ENCODE assay signal across 9 mouse cellular contexts in the genomic region with DNA sequence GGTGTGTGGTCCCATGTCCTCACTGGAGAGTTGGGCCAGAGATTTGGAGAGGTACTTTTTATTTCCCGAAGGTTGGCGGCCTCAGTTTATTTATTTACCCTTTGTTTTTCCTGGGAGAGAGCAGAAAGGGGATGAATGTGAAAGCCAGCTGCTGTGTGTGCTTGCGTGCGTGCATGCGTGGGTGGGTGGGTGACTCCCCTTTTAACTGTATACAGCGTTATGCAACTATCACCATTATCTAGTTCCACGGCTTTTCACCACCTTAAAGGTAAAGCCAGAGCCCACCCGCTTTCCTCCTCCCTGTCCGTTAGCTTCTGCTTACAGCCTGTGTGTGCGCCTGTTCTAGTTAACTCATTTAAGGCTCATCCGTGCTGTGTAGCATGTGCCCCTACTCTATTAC. TPM values are rescaled to one million over a fixed set of nuclear protein-coding genes. Genes with fewer than 3 reads are reported as not detected.
DNase-seq lines count a peak whose midpoint lies in the region; ATAC-seq and TF ChIP-seq lines count a peak whose summit lies in the region.
"Had no signal": no experiment of that assay in that cellular context is flagged by ENCODE, and none has a peak within 500 bp of the region (broad histone marks: within the 10 kb centered on the region; RNA-seq: fewer than 3 reads in every experiment).

No protein-coding gene starts in this region.

- no peaks in the 10 kb centered on the region for H3K27me3 ChIP-seq in lung, embryonic 15.5 days
- H3K27me3 ChIP-seq in forebrain, embryonic 12.5 days, result no peaks in the 10 kb centered on the region
- no peaks in the 10 kb centered on the region for H3K27me3 ChIP-seq in limb, embryonic 13.5 days
- no peaks in the 10 kb centered on the region for H3K27me3 ChIP-seq in small intestine, adult 2 months (ENCODE audit: control insufficient read depth, insufficient read depth, low read length)

- ATAC-seq in lung, embryonic 15.5 days (ENCODE audit: borderline replicate concordance, extremely low read depth, low FRiP score, low TSS enrichment), result no peak
- ATAC-seq in forebrain, embryonic 12.5 days (ENCODE audit: low FRiP score), result no peak
- ATAC-seq in limb, embryonic 13.5 days (ENCODE audit: low FRiP score, low read depth), result no peak

- peak overlapping the region; percentile 86; the same call in 1 of the 2 replicates for H3K9ac ChIP-seq in lung, embryonic 15.5 days
- H3K9ac ChIP-seq in forebrain, embryonic 12.5 days, result peak overlapping the region; percentile 89
- H3K9ac ChIP-seq in limb, embryonic 13.5 days, result peak overlapping the region; percentile 92

- peaks cover 22% of the 10 kb centered on the region for H3K4me1 ChIP-seq in lung, embryonic 15.5 days
- peaks cover 35% of the 10 kb centered on the region for H3K4me1 ChIP-seq in forebrain, embryonic 12.5 days
- H3K4me1 ChIP-seq in limb, embryonic 13.5 days, result peaks cover 27% of the 10 kb centered on the region
- peaks cover 33% of the 10 kb centered on the region for H3K4me1 ChIP-seq in small intestine, adult 2 months (ENCODE audit: control insufficient read depth, insufficient read depth, insufficient read length, low read length)

- H3K9me3 ChIP-seq in lung, embryonic 15.5 days, result no peaks in the 10 kb centered on the region
- no peaks in the 10 kb centered on the region for H3K9me3 ChIP-seq in forebrain, embryonic 12.5 days
- H3K9me3 ChIP-seq in limb, embryonic 13.5 days, result no peaks in the 10 kb centered on the region

- TF ChIP-seq POLR2A in small intestine, adult 2 months (IDR thresholded peaks at IDR 0.05; ENCODE audit: low read depth, low read length), result no peak

- TF ChIP-seq CTCF in small intestine, adult 2 months (IDR thresholded peaks at IDR 0.05; ENCODE audit: extremely low read depth, insufficient read length, insufficient replicate concordance, low read depth, low read length), result no peak

- no peak for DNase-seq in lung, postnatal 10 days
- DNase-seq in gastrocnemius, adult 8-10 months (ENCODE audit: low spot score in 2 of 2), result no peak
- no peak for DNase-seq in ovary, postnatal 14 days (ENCODE audit: low spot score)
- no peak for DNase-seq in thymus, postnatal 36 days

- peak overlapping the region; percentile 95 for H3K4me2 ChIP-seq in lung, embryonic 15.5 days
- H3K4me2 ChIP-seq in forebrain, embryonic 12.5 days, result peak overlapping the region; percentile 88
- H3K4me2 ChIP-seq in limb, embryonic 13.5 days (replicated peaks), result peak overlapping the region; percentile 90

- 73% methylated on average over 11 of the region's 11 CpGs for WGBS in lung, embryonic 15.5 days
- 80% methylated on average over 11 of the region's 11 CpGs for WGBS in forebrain, embryonic 12.5 days
- WGBS in limb, embryonic 13.5 days, result 83% methylated on average over 11 of the region's 11 CpGs
- WGBS in small intestine, adult 2 months, result 68% methylated on average over 11 of the region's 11 CpGs

- no peak overlapping the region for H3K27ac ChIP-seq in lung, embryonic 15.5 days
- H3K27ac ChIP-seq in forebrain, embryonic 12.5 days, result no peak overlapping the region
- H3K27ac ChIP-seq in limb, embryonic 13.5 days, result no peak overlapping the region
- H3K27ac ChIP-seq in small intestine, adult 2 months (ENCODE audit: insufficient read depth, low read depth, low read length), result no peak overlapping the region

- H3K36me3 ChIP-seq in lung, embryonic 15.5 days, result no peaks in the 10 kb centered on the region
- H3K36me3 ChIP-seq in forebrain, embryonic 12.5 days (replicated peaks), result no peaks in the 10 kb centered on the region
- H3K36me3 ChIP-seq in limb, embryonic 13.5 days, result peaks cover 5% of the 10 kb centered on the region; the same call in 1 of the 2 replicates
- H3K36me3 ChIP-seq in small intestine, adult 2 months (ENCODE audit: control insufficient read depth, insufficient read depth, low read length), result no peaks in the 10 kb centered on the region

- H3K4me3 ChIP-seq in lung, embryonic 15.5 days, result peak overlapping the region; percentile 93; the same call in 1 of the 2 replicates
- H3K4me3 ChIP-seq in forebrain, embryonic 12.5 days (replicated peaks), result peak overlapping the region; percentile 93
- H3K4me3 ChIP-seq in limb, embryonic 13.5 days, result peak overlapping the region; percentile 98
- H3K4me3 ChIP-seq in small intestine, adult 2 months (ENCODE audit: low read depth, low read length), result peak overlapping the region; percentile 83

RNA-seq across cellular contexts. Expression of a gene that starts 1.7 kb away (rescaled TPM):
- polyA plus RNA-seq in lung, embryonic 15.5 days (2015; fragmentation: Nextera tagmentation; extraction: Ambion mirVana), result 48.7 and 52.7 TPM in 2 replicates
- 53.1 and 59.3 TPM in 2 replicates for polyA plus RNA-seq in forebrain, embryonic 12.5 days (2016; fragmentation: Nextera tagmentation; extraction: Ambion mirVana)
- 48.7 and 51.1 TPM in 2 replicates for polyA plus RNA-seq in limb, embryonic 13.5 days (2015; fragmentation: Nextera tagmentation; extraction: Ambion mirVana)
- 15.4 and 27.5 TPM in 2 replicates for polyA plus RNA-seq in small intestine, adult 2 months (2012; rRNA removed)
- 10 to 100 TPM; 33.7 to 44.4 (median 41.2) TPM for total RNA-seq in gastrocnemius, adult 8-10 months (2022)

RNA-seq across cellular contexts. Expression of a gene that starts 50.0 kb away (rescaled TPM):
- 186 TPM in 2 replicates for polyA plus RNA-seq in lung, embryonic 15.5 days (2015; fragmentation: Nextera tagmentation; extraction: Ambion mirVana)
- 138 and 141 TPM in 2 replicates for polyA plus RNA-seq in forebrain, embryonic 12.5 days (2016; fragmentation: Nextera tagmentation; extraction: Ambion mirVana)
- 155 and 165 TPM in 2 replicates for polyA plus RNA-seq in limb, embryonic 13.5 days (2015; fragmentation: Nextera tagmentation; extraction: Ambion mirVana)
- 82.6 and 240 TPM in 2 replicates for polyA plus RNA-seq in small intestine, adult 2 months (2012; rRNA removed)
- total RNA-seq in gastrocnemius, adult 8-10 months (2022), result 10 to 100 TPM; 32.8 to 36.4 (median 34.1) TPM

RNA-seq across cellular contexts. Expression of a gene that starts 52.1 kb away (rescaled TPM):
- polyA plus RNA-seq in lung, embryonic 15.5 days (2015; fragmentation: Nextera tagmentation; extraction: Ambion mirVana), result 6.4 and 6.6 TPM in 2 replicates
- 5.9 and 7.5 TPM in 2 replicates for polyA plus RNA-seq in forebrain, embryonic 12.5 days (2016; fragmentation: Nextera tagmentation; extraction: Ambion mirVana)
- polyA plus RNA-seq in limb, embryonic 13.5 days (2015; fragmentation: Nextera tagmentation; extraction: Ambion mirVana), result 4.4 and 4.7 TPM in 2 replicates
- polyA plus RNA-seq in small intestine, adult 2 months (2012; rRNA removed), result 12.0 and 16.4 TPM in 2 replicates
- 10 to 100 TPM; 16.6 to 20.3 (median 17.4) TPM for total RNA-seq in gastrocnemius, adult 8-10 months (2022)

RNA-seq across cellular contexts. Expression of a gene that starts 52.3 kb away (rescaled TPM):
- polyA plus RNA-seq in lung, embryonic 15.5 days (2015; fragmentation: Nextera tagmentation; extraction: Ambion mirVana), result 16.0 and 16.9 TPM in 2 replicates
- 35.2 and 37.0 TPM in 2 replicates for polyA plus RNA-seq in forebrain, embryonic 12.5 days (2016; fragmentation: Nextera tagmentation; extraction: Ambion mirVana)
- polyA plus RNA-seq in limb, embryonic 13.5 days (2015; fragmentation: Nextera tagmentation; extraction: Ambion mirVana), result 20.1 and 25.4 TPM in 2 replicates
- polyA plus RNA-seq in small intestine, adult 2 months (2012; rRNA removed), result 2.2 and 3.8 TPM in 2 replicates
- 1 to 10 TPM in 1 of 4 experiments, under 1 TPM in 3; 0.70 to 1.5 (median 0.75) TPM for total RNA-seq in gastrocnemius, adult 8-10 months (2022)
- total RNA-seq: common myeloid progenitor, adult 5-6 weeks had no signal
